Mouse (Mus musculus) CD4-positive, CD25-positive, alpha-beta regulatory T cell, adult 9 weeks (primary cell): ENCODE measurements around the gene Irf9. TPM values are rescaled to one million over a fixed set of nuclear protein-coding genes. Genes with fewer than 3 reads are reported as not detected.

ENCODE experiments used
- polyA plus RNA-seq: library from polyadenylated mRNA; unstranded; fragments of 100-300 nt; shearing (Covaris generic); gene quantifications from one replicate; pipeline ENCODE4 v1.2.1, GENCODE M21; 2017

Gene Irf9
- polyA plus RNA-seq, result 237 TPM

DNA sequence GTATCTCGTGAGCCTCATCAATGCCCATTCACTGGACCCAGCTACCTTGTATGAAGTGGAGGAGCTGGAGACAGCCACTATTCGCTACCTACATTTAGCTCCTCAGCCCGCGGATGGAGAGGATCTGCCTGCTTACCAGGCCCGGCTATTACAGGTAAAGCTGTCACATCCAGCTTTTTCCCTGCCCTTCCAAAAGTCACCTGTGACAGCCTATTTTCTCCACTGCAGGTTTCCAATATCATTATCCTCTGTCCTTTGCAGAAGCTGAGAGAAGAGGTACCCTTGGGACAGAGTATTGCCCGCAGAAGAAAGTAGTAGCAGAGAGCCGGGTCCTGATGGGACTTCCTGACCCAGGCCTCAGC lies at the start of gene Irf9:
Gene Irf9 (plus strand): TSS at position 301 of the 362 bp plus-strand sequence.

DNA sequence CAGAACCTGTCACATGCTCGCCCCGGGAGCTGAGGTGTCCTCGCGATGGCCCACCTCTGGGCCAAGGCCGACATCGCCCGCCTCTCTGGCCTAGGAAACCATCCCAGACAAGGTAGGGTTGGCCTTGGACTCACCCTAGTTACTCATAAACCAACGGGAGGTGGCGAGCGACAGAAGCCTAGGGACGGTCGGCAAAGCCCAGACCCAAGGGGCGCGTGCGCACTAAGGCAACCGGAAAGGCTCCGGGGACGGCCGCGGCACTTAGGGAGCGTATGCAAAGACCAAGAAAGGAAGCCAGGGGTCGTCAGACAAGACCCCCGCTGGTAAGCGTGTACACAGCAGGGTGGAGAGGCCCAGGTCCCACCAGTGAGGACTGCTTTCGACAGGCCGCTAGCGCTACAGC lies 43.6 kb upstream of the Irf9 start, which contains the start of gene Dcaf11:
Gene Dcaf11 (plus strand): TSS at position 208 of the 403 bp plus-strand sequence.

DNA sequence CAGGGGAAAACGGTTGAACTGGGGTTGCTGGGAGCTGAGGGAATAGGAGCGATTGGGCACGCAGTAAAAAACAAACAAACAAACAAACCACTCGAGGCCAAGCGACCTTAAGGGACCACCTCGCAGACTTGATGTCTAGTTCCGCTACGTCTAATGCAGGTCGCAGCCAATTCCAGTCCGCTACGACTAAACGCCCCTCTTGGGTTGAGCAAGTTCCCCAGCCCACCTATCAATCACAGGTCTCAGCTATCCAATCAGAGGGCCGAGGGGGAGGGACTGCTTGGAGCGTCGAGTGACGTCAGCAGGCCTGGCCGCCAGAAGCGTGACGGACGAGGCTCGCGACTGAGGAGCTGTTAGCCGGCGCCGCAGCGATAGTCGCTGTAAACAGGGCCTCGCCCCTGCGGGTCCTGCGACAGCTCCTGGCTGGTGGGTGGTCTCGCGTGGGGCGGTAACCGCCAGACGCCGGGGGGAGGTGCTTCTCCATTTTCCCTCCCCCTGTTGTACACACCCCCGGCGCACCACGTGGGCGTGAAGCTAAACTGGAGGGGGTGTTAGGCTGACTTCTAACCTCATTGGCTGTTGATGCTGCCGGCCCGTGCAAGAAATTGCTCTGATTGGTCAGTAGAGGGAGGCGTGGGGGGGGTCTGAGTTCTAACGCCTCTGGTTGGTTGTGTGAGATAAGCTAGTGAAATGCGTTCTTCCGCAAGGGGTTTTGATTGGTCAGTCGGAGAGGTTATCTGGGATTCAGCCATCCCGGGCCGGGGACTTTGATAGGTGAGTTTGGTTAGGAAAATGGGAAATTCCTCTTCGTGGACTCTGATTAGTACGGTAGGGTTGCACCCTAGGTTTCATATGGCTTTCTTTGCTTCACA lies 42.9 kb upstream of the Irf9 start, which contains the start of gene A730061H03Rik:
Gene A730061H03Rik (minus strand): TSS at position 205 of the 872 bp plus-strand sequence.

DNA sequence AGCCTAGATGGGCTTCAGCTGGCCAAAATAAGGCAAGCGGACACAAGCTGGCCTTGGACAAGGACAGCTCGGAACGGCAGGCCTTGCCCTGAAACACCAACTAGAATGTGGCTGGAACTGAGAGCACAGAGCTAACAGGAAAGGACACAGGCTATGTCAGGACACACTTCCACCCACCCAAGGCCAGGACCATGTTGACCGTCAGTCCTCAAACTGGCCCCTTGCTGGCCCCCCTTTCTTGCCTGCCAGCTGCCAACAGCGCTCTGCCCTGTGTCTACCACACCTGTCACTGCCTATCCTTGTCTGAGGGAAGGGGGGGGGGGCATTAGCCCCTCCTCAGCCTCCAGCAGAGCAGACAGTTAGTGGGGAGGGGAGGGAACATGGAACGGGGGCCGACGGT lies 28.1 kb upstream of the Irf9 start, which contains the start of gene Fitm1:
Gene Fitm1 (plus strand): TSS at position 316 of the 400 bp plus-strand sequence.

DNA sequence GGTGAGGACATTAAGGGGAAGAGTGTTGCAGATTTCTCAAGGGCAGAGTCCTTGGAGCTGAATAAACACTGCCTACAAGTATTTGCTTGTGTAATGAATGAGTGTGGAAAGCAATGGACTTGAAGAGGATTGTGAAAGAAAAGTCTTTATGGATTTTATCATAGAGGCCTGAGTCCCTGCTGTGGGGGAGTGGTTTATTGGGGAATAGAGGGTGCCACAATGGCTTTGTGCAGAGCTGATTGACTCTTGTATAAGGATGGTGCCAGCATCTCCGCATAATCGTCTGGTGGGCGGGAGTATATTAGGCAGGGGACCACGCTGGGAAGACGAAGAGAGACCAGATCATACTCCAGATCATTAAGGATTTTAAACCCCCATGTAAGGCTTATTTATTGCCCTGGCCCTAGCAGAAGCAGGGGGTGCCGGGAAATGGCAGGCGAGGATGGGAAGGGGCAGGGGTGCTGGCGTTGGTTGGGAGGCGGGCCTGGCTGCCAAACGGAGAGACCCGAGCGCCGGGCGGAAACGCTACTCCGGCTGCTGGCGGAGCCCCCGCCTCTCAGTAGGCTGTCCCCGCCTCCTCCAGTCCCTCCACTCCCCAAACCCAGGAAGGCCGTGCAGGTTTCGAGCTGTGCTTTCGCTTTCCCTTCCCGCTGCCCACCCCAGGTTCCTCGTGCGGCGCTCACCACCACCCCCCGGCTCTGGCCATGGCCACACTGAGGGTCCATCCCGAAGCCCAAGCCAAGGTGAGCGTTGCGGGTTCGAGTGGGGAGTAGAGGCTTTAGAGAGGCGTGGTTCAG lies 25.3 kb upstream of the Irf9 start, which contains the start of gene Psme1:
Gene Psme1 (plus strand): TSS at position 253 of the 797 bp plus-strand sequence.

DNA sequence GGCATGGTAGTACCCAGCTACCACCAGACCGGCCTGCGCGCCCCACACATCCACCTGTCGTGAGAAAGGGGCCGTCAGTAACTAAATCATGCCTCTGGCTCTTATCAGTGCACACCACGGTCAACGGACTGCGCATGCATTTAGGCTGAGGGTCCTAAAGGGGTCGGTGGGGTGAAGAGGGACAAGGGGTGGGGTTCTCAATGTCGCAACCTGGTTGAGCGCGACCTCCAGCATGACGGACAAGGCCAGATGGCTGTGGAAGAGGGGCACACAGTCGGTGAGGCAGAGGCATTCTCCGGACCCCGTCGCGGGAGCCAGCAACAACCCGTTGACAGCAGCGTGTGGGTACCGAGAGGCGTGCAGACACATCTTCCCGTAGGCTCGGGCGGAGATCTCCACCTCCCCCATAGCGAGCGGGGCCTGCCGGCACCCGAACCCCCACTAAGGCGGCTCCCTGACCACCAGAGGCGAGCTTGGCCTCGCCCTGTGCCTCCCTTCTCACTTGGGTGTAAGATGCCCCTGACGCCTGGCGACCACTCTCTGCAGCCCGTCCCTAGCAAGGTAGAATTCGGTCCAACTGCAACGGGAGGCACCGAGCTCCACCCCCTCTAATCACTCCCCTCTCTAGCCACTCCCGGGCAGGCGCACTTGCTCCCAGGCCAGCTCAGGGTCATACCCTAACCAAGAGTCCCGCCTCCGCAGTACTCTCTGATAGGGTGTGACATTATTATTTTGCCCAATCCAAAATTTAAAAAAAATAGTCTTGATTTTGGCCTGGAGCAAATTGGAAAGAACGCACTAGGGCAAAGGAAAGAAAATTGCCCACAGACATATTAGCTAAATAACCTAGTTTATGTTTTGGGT lies 18.4 kb upstream of the Irf9 start, which contains the start of gene Emc9:
Gene Emc9 (minus strand): TSS at position 601 of the 864 bp plus-strand sequence.

DNA sequence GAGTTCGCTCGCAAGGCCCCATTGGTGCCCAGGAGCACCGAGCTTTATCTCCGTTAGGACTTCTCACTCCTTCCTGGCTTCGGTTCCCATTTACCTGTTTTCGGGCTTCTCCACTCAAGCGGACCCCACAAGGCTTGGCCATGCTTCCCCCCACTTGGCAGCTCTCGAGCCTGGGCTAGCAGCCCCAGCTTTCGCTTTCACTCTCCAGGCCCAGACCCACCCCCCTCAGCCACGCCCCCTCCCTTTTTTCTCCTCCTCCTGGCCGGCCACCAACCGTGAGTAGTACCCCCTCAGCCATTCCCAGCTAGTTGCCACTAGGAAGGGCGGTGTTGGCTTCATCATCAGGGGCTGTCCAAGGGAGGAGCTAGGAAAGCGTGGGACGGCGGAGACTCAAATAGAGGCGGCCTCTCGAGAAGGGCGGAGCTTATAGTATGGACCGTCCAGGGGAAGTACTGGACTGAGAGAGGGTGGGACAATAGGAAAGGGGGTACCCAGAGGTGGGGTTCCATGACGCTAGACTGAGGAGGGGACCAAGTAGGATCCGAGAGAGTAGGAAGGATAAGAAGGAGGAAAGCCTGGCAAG lies 12.5 kb upstream of the Irf9 start, which contains the start of gene Psme2:
Gene Psme2 (minus strand): TSS at position 366 of the 583 bp plus-strand sequence.

DNA sequence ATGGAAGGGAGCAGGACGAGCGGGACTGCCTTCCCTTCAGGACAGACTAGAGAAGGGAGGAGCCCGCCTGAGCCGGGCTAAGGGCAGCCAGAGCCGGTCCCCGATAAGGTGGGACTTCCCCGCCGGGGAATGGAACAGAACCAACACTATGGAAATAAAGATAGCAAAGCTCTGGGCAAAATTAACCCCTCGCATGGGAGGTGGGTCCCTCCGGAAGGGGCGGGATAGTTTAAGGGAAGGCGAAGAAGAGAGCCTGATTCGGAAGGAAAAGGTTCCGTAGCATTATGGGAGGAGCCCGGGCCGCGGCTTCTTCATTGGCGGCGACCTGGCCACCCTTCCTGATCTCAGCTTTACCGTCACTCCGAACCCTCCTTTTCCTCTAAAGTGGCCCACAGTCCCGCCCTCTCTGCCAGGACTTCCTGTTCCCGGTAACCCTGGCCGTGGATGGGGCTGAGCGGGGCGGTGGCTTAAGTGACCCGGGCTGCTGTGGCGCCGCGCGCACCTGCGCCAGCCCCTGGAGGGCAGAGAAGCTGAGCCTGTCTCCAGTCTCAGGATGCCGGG lies 12.0 kb upstream of the Irf9 start, which contains the start of gene Rnf31:
Gene Rnf31 (plus strand): TSS at position 378 of the 561 bp plus-strand sequence.

DNA sequence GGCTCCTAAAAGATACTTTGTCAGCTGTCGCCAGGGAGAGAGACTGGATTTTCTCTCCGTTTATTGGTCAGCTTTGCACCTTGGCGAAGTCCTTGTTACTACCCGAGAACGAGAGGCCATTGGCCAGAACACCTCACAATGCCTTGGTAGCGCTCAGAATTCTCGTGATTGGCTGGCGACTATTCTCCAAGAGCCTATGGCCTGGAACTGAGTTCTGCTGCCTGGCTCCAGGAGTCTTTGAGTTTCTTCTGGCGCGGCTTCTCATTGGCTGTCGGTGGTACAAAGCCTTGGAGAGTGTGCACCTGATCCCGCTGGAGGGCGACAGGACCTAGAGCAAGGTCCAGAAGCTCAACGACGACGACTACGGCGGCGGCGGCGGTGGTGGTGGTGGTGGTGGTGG lies 14.5 kb downstream of the Irf9 start, which contains the start of gene Rec8:
Gene Rec8 (plus strand): TSS at position 216 of the 400 bp plus-strand sequence.

DNA sequence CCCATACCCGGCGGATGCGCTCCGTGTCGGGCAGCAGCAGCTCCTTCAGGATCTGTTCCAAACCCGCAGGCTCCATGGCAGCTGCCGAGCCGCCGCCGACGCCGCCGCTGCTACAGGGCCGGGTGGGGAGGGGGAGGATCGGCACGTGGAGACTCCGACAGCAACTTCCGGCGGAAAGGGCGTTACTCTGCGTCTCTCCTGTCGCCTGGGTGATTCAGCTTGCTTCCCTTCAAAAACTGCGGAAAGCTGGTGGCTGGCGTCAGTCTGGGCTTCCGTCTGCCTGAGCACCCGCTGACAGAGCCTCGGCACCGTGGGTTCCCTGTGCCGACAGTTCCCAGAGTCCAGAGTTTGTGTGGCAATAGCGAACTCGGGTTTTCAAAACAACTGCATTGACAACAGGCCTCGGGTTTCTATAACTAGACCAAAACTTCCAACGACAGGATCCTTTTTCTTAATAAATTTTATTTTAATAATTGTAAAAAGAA lies 32.2 kb downstream of the Irf9 start, which contains the start of gene Ipo4:
Gene Ipo4 (minus strand): TSS at position 435 of the 485 bp plus-strand sequence.

DNA sequence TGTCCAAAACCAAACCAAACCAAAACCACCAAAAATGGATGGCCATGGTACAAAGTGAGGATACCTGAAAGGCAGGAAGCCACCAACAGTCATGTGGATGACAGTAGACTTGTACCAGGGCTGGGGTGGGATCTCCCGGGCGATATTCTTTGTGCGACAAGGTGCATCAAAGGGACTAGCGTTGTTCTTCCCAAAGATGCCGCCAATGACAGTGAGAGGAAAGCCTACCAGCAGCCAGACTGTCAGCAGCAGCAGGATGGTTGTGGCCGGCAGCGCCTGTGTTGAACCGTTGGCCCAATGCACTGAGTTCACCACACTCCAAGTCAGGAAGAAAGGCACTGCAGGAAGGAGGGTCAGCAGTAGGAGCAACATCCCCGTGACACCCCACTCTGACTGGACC lies 34.4 kb downstream of the Irf9 start, which contains the start of gene Gm49378:
Gene Gm49378 (minus strand): TSS at position 101 of the 400 bp plus-strand sequence.

DNA sequence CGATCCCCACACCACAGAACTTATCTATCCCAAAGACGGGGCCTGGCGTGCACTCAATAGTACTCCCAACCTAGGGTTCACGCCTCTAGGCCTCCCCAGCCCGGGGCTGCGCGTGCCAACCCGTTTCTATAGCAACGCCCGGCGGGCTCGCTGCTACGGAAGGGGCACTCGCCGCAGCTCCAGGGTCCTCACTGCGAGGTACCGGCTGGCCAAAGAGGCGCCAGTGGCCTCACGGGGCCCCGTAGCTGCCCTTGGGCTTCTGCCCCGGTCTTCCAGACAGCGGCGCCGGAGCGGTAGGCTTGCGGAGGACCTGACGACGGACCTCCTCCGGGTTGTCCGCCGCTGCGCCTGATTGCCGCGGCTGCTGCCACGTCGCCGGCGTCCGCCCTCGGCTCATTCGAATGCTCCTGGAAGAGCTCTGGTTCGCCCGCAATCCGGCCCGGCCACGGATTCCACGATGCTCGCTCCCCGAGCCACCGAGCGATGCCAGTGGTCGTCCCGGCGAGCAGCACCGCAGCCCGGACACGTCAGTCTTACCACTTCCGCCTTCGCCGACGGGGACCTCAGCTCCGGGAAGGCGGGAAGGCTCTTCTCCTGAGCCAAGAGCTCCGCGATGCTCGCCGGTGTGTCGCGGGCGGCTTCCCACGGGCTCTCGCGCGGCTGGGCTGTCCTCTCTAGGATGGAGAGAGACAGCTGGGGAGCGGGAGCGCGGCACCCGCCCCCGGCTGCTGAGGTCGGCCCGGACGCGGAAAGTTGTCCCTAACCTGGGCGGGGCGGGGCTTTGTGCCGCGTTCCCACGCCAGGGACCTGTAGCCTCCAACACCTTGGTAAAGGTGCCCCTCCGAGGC lies 39.9 kb downstream of the Irf9 start, which contains the start of gene Tm9sf1:
Gene Tm9sf1 (minus strand): TSS at position 747 of the 848 bp plus-strand sequence.

DNA sequence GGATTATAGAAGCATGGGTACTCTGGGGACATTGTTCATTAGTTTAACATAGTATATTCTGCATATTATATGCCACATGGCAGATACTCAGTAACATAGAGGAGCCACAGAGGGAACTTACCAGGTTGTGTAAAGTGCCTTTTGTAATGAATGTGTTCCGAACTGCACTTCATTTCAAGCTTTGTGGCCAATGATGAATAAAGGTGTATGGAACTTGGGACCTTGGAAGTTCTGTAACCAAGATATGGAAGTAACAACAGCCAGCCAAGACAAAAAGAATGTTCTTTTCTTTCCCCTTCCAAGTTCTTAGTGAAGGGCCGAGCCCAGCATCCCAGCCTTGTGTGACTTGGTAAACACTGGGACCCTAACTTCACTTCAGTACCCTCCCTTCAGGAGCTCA lies 46.5 kb downstream of the Irf9 start, which contains the start of gene Tssk4:
Gene Tssk4 (plus strand): TSS at position 301 of the 400 bp plus-strand sequence.

Other genes starting within 250 kb of the Irf9 start
- 47.2 TPM for gene Dhrs4, start 124.8 kb upstream of the Irf9 start, polyA plus RNA-seq
- gene Carmil3, start 112.9 kb upstream of the Irf9 start, polyA plus RNA-seq, result not detected
- gene Cpne6, start 93.1 kb upstream of the Irf9 start, polyA plus RNA-seq, result not detected
- 0.12 TPM for gene Nrl, start 78.6 kb upstream of the Irf9 start, polyA plus RNA-seq
- 48.4 TPM for gene Pck2, start 63.3 kb upstream of the Irf9 start, polyA plus RNA-seq
- gene Dcaf11, start 43.6 kb upstream of the Irf9 start, polyA plus RNA-seq, result 170 TPM
- gene A730061H03Rik, start 43.2 kb upstream of the Irf9 start, polyA plus RNA-seq, result 4.8 TPM
- gene Fitm1, start 28.0 kb upstream of the Irf9 start, polyA plus RNA-seq, result not detected
- 1,184 TPM for gene Psme1, start 25.4 kb upstream of the Irf9 start, polyA plus RNA-seq
- 48.1 TPM for gene Emc9, start 18.3 kb upstream of the Irf9 start, polyA plus RNA-seq
- 937 TPM for gene Psme2, start 12.5 kb upstream of the Irf9 start, polyA plus RNA-seq
- gene Rnf31, start 11.9 kb upstream of the Irf9 start, polyA plus RNA-seq, result 64.3 TPM
- 8.1 TPM for gene Rec8, start 14.5 kb downstream of the Irf9 start, polyA plus RNA-seq
- gene Ipo4, start 32.4 kb downstream of the Irf9 start, polyA plus RNA-seq, result 53.3 TPM
- gene Gm49378, start 34.3 kb downstream of the Irf9 start, polyA plus RNA-seq, result 2.8 TPM
- 96.0 TPM for gene Tm9sf1, start 40.2 kb downstream of the Irf9 start, polyA plus RNA-seq
- gene Tssk4, start 46.6 kb downstream of the Irf9 start, polyA plus RNA-seq, result 1.6 TPM
- 112 TPM for gene Mdp1, start 56.9 kb downstream of the Irf9 start, polyA plus RNA-seq
- 58.4 TPM for gene Gmpr2, start 68.4 kb downstream of the Irf9 start, polyA plus RNA-seq
- 496 TPM for gene Nedd8, start 68.6 kb downstream of the Irf9 start, polyA plus RNA-seq
- gene Tinf2, start 78.2 kb downstream of the Irf9 start, polyA plus RNA-seq, result 66.3 TPM
- 0.26 TPM for gene Tgm1, start 110.4 kb downstream of the Irf9 start, polyA plus RNA-seq
- gene Rabggta, start 118.7 kb downstream of the Irf9 start, polyA plus RNA-seq, result 90.8 TPM
- 54.2 TPM for gene Dhrs1, start 142.1 kb downstream of the Irf9 start, polyA plus RNA-seq
- gene Nop9, start 142.1 kb downstream of the Irf9 start, polyA plus RNA-seq, result 12.1 TPM
- not detected for gene Cideb, start 154.9 kb downstream of the Irf9 start, polyA plus RNA-seq
- not detected for gene Ltb4r2, start 157.9 kb downstream of the Irf9 start, polyA plus RNA-seq
- 1.4 TPM for gene Ltb4r1, start 162.4 kb downstream of the Irf9 start, polyA plus RNA-seq
- not detected for gene Adcy4, start 180.5 kb downstream of the Irf9 start, polyA plus RNA-seq
- gene Ripk3, start 185.3 kb downstream of the Irf9 start, polyA plus RNA-seq, result 79.6 TPM
- gene Nfatc4, start 219.6 kb downstream of the Irf9 start, polyA plus RNA-seq, result not detected